Mouse (Mus musculus) ovary, adult 18-20 months (tissue): ENCODE measurements around the gene Zmiz1.
A peak's percentile ranks its signal among the peaks of the same experiment; 100 is the strongest.

Experiments
- DNase-seq: peaks from one replicate; pipeline ENCODE4 v3.0.0; 2022; ENCODE audit warnings: low spot score, mixed read lengths

Gene Zmiz1

GRCm38 (mm10) chr14:25588946-25589937, 130.3 kb downstream of the Zmiz1 start:
- no peak for DNase-seq

DNA sequence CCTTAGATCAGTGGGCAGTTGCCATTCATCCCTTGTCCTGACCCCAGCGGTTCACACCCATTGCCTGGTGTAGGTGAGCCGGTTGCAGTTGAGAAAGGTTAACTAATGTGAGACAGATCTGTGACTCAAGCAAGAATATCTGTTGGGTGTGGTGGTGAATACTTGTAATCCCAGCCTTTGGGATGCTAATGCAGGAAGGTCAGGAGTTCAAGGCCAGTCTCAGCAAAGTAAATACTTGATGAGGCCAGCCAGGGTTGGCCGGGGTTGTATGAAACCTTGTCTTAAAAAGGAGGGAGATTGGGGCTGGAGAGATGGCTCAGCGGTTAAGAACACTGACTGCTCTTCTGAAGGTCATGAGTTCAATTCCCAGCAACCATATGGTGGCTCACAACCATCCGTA, 132.0 kb downstream of the Zmiz1 start:
- no peak for DNase-seq

DNA sequence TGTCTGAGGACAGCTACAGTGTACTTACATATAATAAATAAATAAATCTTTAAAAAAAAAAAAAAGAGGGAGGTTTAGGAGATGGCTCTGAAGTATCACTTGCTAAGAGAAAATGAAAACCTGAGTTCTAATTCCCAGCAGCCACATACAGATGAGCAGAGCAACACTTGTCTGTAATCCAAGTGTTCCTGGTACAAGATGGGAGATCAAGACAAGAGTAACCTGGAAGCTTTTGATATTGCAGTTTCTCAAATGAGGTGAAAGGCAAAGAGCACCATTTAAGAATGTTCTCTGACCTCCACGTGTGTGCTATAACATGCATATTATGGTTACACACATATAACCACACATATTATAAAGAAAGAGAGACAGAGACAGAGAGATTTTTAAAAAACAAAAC, 132.4 kb downstream of the Zmiz1 start:
- DNase-seq: no peak

DNA sequence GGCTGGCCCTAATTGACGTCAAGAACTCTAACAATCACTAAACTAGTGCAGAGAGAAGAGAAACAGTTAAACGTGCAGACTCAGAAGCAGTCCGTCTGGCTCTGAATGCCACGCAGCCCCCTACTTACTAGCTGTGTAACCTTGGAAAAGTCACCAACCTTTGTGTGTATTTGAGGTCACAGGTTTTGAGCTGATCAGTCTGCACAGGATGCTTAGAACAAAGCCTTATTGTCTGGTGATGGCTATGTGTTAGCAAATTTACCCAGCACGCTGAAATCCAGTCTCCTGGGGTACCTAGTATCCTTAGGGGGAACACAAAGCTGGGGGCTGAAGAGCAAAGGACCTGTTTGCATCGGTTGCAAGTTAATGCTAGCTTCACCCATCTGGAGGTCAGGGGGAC, 133.5 kb downstream of the Zmiz1 start:
- DNase-seq: no peak

DNA sequence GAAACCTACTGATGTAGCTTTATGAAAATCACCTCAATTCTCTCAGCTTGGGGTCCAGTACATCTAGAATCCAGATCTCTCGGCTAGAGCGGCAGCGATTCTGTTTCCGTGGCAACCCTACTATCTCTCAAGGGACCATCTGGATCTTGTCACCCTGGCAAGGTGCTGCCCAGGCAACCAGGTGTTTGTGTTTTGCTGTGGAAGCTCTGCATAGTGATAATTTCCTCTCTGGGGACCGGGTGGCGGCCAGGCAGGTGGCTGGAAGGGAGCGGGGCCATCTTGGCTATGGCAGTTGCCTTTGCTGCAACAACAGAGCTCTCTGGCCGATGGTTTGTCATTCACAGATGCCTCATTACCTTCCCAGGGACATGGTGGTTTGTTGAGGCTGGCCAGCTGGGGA, 134.9 kb downstream of the Zmiz1 start:
- no peak for DNase-seq

GRCm38 (mm10) chr14:25594611-25595010, 135.6 kb downstream of the Zmiz1 start:
- DNase-seq: no peak

DNA sequence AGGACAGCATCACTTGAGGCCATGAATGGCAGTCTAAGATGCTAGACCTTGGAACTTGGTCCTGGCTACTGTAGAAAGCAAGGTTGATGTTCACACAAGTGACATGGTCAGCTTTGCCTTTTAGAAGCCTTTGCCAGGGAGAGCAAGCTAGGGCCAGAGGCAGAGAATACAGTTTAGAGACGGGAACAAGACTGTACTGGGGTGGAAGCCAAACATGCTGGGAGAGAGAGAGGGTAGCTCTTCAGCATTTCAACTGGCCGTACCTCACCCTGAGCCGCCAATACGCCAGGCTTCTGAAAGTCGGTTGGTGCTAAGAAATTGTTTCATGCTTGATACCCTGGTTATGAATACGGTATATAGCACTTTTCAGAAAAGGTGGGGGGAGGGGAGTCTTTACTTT, 140.0 kb downstream of the Zmiz1 start:
- no peak for DNase-seq

DNA sequence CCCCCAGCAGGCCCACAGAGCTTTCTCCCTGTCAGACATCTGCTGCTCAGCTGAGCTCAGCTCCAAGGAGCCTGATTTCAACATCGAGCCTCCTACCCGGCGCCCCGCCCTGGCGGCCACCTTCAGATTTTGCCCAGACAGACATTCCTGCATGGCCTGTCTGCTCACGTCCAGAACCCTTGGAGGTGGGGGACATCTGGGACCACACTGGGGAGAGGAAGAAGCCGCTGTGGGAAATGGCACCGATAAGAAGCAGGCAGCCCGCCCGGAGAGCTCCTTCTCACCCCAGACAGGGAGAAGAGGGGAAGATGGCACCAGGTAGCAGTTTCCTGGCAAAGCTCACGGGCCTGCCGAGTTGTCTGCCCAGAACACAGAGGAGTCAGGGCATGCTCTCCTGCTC, 140.9 kb downstream of the Zmiz1 start:
- DNase-seq: no peak

DNA sequence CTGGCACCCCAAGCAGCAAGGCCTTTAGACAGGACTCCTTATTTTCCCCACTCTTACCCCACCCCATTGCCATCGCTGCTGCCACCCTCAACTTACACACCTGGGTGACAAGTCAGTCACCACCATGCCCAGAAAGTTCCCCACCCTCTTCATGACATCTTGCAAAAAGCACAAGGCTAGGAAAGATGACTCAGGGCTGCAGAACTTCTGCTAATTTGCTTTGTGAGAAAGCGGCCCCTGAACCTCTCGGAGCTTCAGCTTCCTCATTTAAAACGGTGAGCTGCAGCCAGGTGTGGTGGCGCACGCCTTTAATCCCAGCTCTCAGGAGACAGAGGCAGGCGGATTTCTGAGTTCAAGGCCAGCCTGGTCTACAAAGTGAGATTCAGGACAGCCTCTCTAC, 141.4 kb downstream of the Zmiz1 start:
- no peak for DNase-seq

GRCm38 (mm10) chr14:25600951-25601350, 142.0 kb downstream of the Zmiz1 start:
- DNase-seq: no peak

- DNase-seq: no peak
These were observed 143.0 kb downstream of the Zmiz1 start for GRCm38 (mm10) chr14:25602018-25602417.

DNA sequence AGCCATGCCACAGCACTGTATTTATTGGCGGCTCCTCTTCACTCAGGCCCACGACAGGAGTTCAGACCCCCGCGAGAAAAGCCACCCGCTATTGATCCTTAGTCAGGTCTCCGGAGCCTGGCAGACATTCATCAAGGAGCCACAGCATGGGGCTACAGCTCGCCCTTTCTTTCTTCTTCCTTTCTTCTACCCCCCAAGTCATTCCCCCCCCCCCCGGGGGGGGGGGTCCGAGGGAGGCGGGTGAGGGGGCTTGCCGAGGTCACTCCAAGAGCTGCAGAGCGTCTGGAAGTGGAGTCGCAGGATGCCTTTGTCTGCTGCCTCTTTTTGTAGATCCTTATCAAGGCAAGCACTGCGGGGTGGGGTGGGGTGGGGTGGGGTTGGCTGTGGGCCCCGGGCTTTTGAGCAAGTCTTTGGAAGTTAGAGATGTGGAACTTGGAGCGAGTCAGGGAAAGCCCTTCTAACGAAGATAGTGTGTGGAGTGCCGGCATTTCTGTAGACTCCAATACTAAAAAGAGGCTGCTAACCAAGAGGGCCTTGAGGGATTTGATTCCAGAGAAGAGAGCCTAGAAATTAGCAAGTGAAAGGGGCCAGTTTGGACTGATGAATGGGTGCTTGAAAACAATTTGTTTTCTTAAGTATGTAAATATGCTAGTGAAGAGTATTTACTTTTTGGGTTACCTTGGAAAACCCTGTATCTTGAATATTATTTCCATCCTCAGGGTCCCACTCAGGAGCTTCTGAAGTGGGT, 145.6 kb downstream of the Zmiz1 start:
- DNase-seq: no peak

GRCm38 (mm10) chr14:25606372-25607140, 147.6 kb downstream of the Zmiz1 start:
- DNase-seq: peak; percentile 38

DNA sequence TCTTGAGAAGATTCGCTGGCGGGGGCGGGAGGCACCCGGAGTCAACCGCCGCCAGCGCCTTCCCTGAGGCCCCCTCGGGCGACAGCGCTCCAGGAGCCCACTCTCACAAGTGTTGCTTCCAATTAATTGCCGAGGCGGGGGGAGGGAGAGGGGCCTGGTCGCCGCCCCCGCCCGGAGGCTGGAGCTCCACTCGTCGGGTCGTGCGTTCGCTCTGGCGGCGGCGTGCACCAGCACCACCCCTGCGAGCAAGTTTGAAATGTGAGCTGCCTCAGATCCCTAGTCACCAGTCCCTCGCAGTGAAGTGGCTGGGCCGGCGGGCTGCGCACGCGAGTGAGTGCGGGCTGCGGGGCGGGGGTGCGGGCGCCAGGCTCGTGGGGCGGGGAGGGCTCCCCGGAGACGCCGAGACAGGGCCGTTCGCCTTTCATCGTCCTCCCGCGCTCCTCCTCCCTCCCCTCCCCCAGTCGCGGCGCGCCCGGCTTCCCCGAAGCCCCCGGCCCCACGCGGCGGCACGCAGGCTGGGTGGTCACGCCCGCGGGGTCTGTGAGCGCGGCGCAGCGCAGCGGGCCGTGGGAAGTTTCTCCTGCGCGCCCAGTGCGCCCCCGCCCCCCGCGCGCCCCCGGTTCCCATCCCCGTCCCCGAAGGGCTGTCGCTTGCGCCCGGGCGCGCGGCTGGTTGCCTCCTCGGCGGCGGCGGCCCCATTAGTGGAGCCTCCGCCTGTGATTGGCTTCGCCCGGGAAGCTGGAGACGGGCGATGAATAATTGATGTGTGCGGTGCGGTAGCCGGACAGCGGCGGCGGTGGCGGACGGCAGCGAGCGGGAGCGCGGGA, 148.4 kb downstream of the Zmiz1 start:
- no peak for DNase-seq

DNA sequence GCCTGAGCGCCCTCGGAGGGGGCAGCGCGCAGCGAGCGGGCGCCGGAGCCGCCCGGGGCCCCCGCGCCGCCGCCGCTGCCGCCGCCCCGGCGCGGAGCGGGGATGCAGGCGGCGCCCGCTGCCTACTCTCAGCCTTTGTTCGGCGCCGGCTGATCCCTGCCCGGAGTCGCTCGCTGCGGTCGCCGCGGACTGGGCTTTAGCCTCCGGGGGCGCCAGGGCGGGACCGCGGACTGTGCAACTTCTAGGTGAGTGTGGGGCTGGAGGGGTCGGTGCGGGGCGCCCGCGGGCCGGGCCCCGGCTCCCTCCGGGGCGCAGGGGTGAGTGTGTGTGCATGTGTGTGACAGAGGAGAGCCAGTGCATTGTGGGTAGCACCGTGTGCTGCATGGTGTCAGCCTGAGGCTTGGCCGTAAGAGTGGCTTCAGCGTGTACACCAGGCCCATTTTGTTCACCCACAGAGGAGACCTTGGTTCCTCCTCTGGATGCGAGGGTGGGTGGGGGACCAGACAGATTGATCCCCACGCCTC, 149.0 kb downstream of the Zmiz1 start:
- no peak for DNase-seq

DNA sequence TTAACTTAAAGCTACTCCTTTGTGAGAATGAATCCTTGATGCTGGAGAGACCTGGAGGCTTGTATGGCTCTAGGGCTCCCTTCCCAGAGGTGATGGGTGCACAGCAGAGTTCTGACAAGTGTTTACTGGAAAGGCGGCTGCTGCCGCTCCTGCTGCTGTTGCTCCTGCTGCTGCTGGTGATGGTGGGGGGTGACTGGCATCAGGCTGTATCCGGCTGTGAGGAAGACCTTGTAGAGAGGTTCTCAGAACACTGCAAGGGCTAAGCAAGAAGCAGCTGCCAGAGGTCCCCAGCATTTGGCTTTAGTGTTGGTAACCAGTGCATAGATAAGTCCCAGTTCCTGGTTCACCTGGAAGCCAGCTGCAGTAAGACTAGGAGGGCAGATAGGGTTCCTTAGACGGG, 149.6 kb downstream of the Zmiz1 start:
- DNase-seq: no peak

- no peak for DNase-seq
These were observed 150.4 kb downstream of the Zmiz1 start for GRCm38 (mm10) chr14:25609355-25609754.

GRCm38 (mm10) chr14:25610396-25611158, 151.6 kb downstream of the Zmiz1 start:
- DNase-seq: no peak

DNA sequence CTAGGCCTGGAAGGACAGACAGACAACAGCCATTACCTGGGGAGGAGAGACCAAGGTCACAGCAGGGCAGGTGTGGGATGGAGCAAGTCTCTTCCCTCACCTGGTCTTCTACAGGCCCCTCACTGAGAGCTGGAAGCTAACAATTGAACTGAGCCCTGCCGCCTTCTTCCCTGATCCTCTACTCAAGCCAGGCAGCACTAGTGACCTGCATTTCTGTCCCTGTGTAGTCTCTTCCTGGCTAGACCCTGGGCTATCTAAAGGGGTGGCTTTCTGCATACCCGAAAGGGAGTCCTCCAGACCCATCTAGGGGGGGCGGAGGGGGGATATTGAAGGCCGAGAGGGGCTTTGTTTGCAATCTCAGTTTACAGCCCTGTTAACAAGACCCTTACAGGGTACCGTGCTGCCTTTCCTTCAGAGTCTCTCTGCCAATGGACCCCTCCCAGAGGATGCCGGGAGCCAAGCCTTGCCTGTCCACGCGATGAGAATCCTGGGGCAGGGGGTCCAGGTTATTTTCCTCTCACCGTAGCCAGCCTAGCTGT, 152.2 kb downstream of the Zmiz1 start:
- DNase-seq: no peak
